22 mouse cellular contexts compared by ENCODE assay signal in the genomic region with DNA sequence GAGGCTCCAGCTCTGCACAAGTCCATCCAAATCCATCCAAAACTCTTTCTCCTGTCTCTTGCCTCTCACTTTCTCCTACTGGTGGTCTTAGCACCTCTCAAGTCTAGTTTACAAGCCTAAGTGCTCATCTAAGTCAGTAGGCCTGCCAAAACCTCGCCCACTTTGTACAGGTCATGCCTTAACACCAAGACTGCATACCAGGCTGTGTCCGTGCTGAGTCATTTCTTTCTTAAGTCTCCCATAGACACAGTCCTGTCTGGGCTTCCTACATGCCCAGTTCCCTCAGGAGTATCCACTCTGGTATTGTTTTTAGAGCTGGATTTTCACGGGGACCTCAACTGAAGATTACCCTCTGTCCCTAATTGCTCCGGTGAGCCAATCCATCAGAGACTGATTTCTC.
DNase-seq lines count a peak whose midpoint lies in the region; ATAC-seq and TF ChIP-seq lines count a peak whose summit lies in the region.
"Had no signal": no experiment of that assay in that cellular context is flagged by ENCODE, and none has a peak within 500 bp of the region (broad histone marks: within the 10 kb centered on the region; RNA-seq: fewer than 3 reads in every experiment).

No protein-coding gene starts in this region.

- no peak for TF ChIP-seq CTCF in embryonic fibroblast, embryonic 13.5 days (IDR thresholded peaks at IDR 0.05; ENCODE audit: borderline replicate concordance, insufficient read depth, low read length)

- H3K9me3 ChIP-seq in liver, embryonic 11.5 days (ENCODE audit: control insufficient read depth, low read length), result no peaks in the 10 kb centered on the region
- no peaks in the 10 kb centered on the region for H3K9me3 ChIP-seq in midbrain, embryonic 16.5 days (replicated peaks; ENCODE audit: control insufficient read depth, low read length, poor library complexity, severe bottlenecking)
- H3K9me3 ChIP-seq: forebrain, embryonic 12.5 days; forebrain, embryonic 15.5 days; hindbrain, embryonic 12.5 days; hindbrain, embryonic 15.5 days had no signal

- H3K9ac ChIP-seq in liver, embryonic 11.5 days (ENCODE audit: low read depth, low read length), result no peak overlapping the region
- H3K9ac ChIP-seq in midbrain, embryonic 16.5 days (ENCODE audit: low read depth, low read length), result no peak overlapping the region
- H3K9ac ChIP-seq: forebrain, embryonic 12.5 days; forebrain, embryonic 15.5 days; hindbrain, embryonic 12.5 days; hindbrain, embryonic 15.5 days had no signal

- DNase-seq in 3134 (ENCODE audit: extremely low read depth, insufficient read length, low spot score) (peak; percentile 50), 416B (ENCODE audit: low read depth) (peak; percentile 14)
- no peak for DNase-seq in heart, adult 11 months
- no peak for DNase-seq in liver, embryonic 11.5 days (ENCODE audit: low spot score)
- DNase-seq: adrenal gland, postnatal 10 days; adrenal gland, postnatal 36 days; B cell, adult 2 months; cerebellum, adult 18-20 months; cerebellum, adult 9-10 months; cerebellum, postnatal 14 days; gastrocnemius, postnatal 36 days had no signal

- no peak overlapping the region for H3K4me3 ChIP-seq in embryonic fibroblast, embryonic 13.5 days (ENCODE audit: insufficient read depth, low read length)
- H3K4me3 ChIP-seq in liver, embryonic 11.5 days (ENCODE audit: low read depth, low read length), result no peak overlapping the region
- H3K4me3 ChIP-seq in midbrain, embryonic 16.5 days (ENCODE audit: low read depth, low read length), result no peak overlapping the region
- H3K4me3 ChIP-seq: forebrain, embryonic 12.5 days; forebrain, embryonic 15.5 days; hindbrain, embryonic 12.5 days; hindbrain, embryonic 15.5 days had no signal

- no peaks in the 10 kb centered on the region for H3K36me3 ChIP-seq in liver, embryonic 11.5 days (ENCODE audit: control insufficient read depth, insufficient read depth, low read length)
- H3K36me3 ChIP-seq in midbrain, embryonic 16.5 days (ENCODE audit: control insufficient read depth, insufficient read depth, low read length), result no peaks in the 10 kb centered on the region
- H3K36me3 ChIP-seq: forebrain, embryonic 12.5 days; forebrain, embryonic 15.5 days; G1E; hindbrain, embryonic 12.5 days; hindbrain, embryonic 15.5 days had no signal

- no peak overlapping the region for H3K4me2 ChIP-seq in liver, embryonic 11.5 days
- H3K4me2 ChIP-seq in midbrain, embryonic 16.5 days (ENCODE audit: low read length), result no peak overlapping the region
- H3K4me2 ChIP-seq: forebrain, embryonic 12.5 days; forebrain, embryonic 15.5 days; heart, embryonic 11.5 days; hindbrain, embryonic 12.5 days; hindbrain, embryonic 15.5 days had no signal

- TF ChIP-seq POLR2A in embryonic fibroblast, embryonic 13.5 days (IDR thresholded peaks at IDR 0.05; ENCODE audit: low read depth, low read length), result no peak

- 89% methylated on average over 4 of the region's 4 CpGs for WGBS in liver, embryonic 11.5 days
- 88% methylated on average over 4 of the region's 4 CpGs for WGBS in midbrain, embryonic 16.5 days

- H3K27ac ChIP-seq in embryonic fibroblast, embryonic 13.5 days (ENCODE audit: insufficient read depth, low read length), result peak overlapping the region; percentile 86
- H3K27ac ChIP-seq in liver, embryonic 11.5 days (ENCODE audit: low read depth, low read length), result no peak overlapping the region
- H3K27ac ChIP-seq in midbrain, embryonic 16.5 days (ENCODE audit: low read length), result no peak overlapping the region
- H3K27ac ChIP-seq: forebrain, embryonic 12.5 days; forebrain, embryonic 15.5 days; hindbrain, embryonic 12.5 days; hindbrain, embryonic 15.5 days had no signal

- no peaks in the 10 kb centered on the region for H3K27me3 ChIP-seq in liver, embryonic 11.5 days (replicated peaks; ENCODE audit: control insufficient read depth, insufficient read depth, low read length)
- no peaks in the 10 kb centered on the region for H3K27me3 ChIP-seq in midbrain, embryonic 16.5 days (ENCODE audit: control insufficient read depth, insufficient read depth, low read depth, low read length)
- H3K27me3 ChIP-seq: CH12.LX; forebrain, embryonic 12.5 days; forebrain, embryonic 15.5 days; hindbrain, embryonic 12.5 days; hindbrain, embryonic 15.5 days had no signal

- ATAC-seq in liver, embryonic 11.5 days (replicated peaks; ENCODE audit: low FRiP score), result no peak
- ATAC-seq in midbrain, embryonic 16.5 days, result no peak
- ATAC-seq: activated CD4-positive, CD25-positive, alpha-beta regulatory T cell, adult 4 months; forebrain, embryonic 15.5 days; intestine, postnatal 0 days had no signal

- peaks cover 8% of the 10 kb centered on the region; the same call in 1 of the 2 replicates for H3K4me1 ChIP-seq in embryonic fibroblast, embryonic 13.5 days (ENCODE audit: control insufficient read depth, insufficient read depth, low read length)
- no peaks in the 10 kb centered on the region for H3K4me1 ChIP-seq in liver, embryonic 11.5 days (replicated peaks; ENCODE audit: control insufficient read depth, insufficient read depth, low read length)
- no peaks in the 10 kb centered on the region for H3K4me1 ChIP-seq in midbrain, embryonic 16.5 days (ENCODE audit: control insufficient read depth, insufficient read depth, low read length)
- H3K4me1 ChIP-seq: forebrain, embryonic 12.5 days; forebrain, embryonic 15.5 days; hindbrain, embryonic 12.5 days; hindbrain, embryonic 15.5 days had no signal

Comparison
In these comparisons a context has a peak if more than half of its experiments do, and no peak if none do; other contexts are left out.
1. DNase-seq: peak in 3134 (single experiment) and 416B (single experiment); none in heart, adult 11 months (single experiment) and liver, embryonic 11.5 days (single experiment).